Mouse (Mus musculus) embryonic facial prominence, embryonic 14.5 days (tissue): ENCODE measurements around the gene Ifrd1. TPM values are rescaled to one million over a fixed set of nuclear protein-coding genes. Genes with fewer than 3 reads are reported as not detected.

Experiments
- ATAC-seq: fragments of 200-750 bp; cut with Nextera tagmentation; 2 replicates; pipeline ENCODE4 v1.8.0; 2017; ENCODE audit warnings: low read depth, moderate number of reproducible peaks, moderate TSS enrichment
- DNase-seq: peaks from one replicate; pipeline ENCODE4 v3.0.0-alpha.2; 2015; ENCODE audit warnings: low spot score
- H3K27ac ChIP-seq: fragments of 300-500 bp; sonication (generic); replicated peaks from 2 replicates; pipeline ENCODE4 v1.5.1; 2014; ENCODE audit warnings: low read depth, mild to moderate bottlenecking, low read length, moderate library complexity
- H3K27me3 ChIP-seq: fragments of 300-500 bp; sonication (generic); replicated peaks from 2 replicates; pipeline ENCODE4 v1.6.1; 2014; ENCODE audit warnings: low read length; ENCODE audit not compliant: control insufficient read depth, insufficient read depth
- H3K36me3 ChIP-seq: fragments of 300-500 bp; sonication (generic); 2 replicates; pipeline ENCODE4 v1.6.1; 2014; ENCODE audit warnings: low read length, mixed read lengths; ENCODE audit not compliant: control insufficient read depth, insufficient read depth
- H3K4me1 ChIP-seq: fragments of 300-500 bp; sonication (generic); 2 replicates; pipeline ENCODE4 v1.6.1; 2014; ENCODE audit warnings: antibody characterized with exemption, low read length; ENCODE audit not compliant: control insufficient read depth, insufficient read depth
- H3K4me2 ChIP-seq: fragments of 300-500 bp; sonication (generic); 2 replicates; pipeline ENCODE4 v1.6.1; 2014; ENCODE audit warnings: low read depth, mild to moderate bottlenecking, low read length, moderate library complexity, mixed read lengths
- H3K4me3 ChIP-seq: fragments of 300-500 bp; sonication (generic); 2 replicates; pipeline ENCODE4 v1.5.1; 2014; ENCODE audit warnings: low read depth, mild to moderate bottlenecking, low read length
- H3K9ac ChIP-seq: fragments of 300-500 bp; sonication (generic); 2 replicates; pipeline ENCODE4 v1.6.1; 2014; ENCODE audit warnings: low read depth, mild to moderate bottlenecking, low read length, moderate library complexity, mixed read lengths
- H3K9me3 ChIP-seq: fragments of 300-500 bp; sonication (generic); 2 replicates; pipeline ENCODE4 v1.6.1; 2016; ENCODE audit warnings: low read length; ENCODE audit not compliant: control insufficient read depth
- WGBS: fragments of 180-500 bp; shearing (Covaris S2); extraction: QIAGEN DNeasy Blood & Tissue Kit; methylation state at CpG from one replicate; pipeline ENCODE4 v1.1.7; 2014; 5-methylcytosine and 5-hydroxymethylcytosine counted together
- microRNA counts: library from miRNA; unstranded; fragments of <30 nt; microRNA quantifications from one replicate; lab custom pipeline; 2017
- microRNA-seq: library from miRNA; unstranded; fragments of <30 nt; microRNA quantifications from one replicate; pipeline ENCODE4, GENCODE M21; 2016; ENCODE audit warnings: borderline number of aligned reads
- polyA plus RNA-seq: library from polyadenylated mRNA; unstranded; fragments of >200 nt; fragmentation: Nextera tagmentation; extraction: Ambion mirVana; gene quantifications from 2 replicates; pipeline ENCODE4 v1.2.1, GENCODE M21; 2014

Ifrd1 gene
- polyA plus RNA-seq, 1 experiment from 2014 or later, result 127 TPM

DNA sequence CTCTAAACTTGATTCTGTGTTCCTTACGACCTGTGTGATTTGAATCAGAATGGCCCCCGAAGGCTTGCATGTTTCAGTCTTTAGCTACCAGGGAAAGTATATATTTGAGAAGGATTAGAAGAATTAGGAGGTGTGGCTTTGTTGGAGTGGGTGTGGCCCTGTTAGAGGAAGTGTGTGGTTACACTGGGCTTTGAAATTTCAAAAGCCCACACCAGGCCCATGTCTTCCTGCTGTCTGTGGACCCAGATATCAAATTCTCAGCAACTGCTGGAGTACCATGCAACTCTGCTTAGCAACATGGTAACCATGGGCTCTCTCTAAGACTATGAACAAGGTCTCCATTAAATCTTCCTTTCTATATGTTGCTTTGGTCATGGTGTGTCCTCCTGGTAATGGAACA lies 76.7 kb downstream of the Ifrd1 start:
- no peaks in the 10 kb centered on the region for H3K36me3 ChIP-seq
- H3K27ac ChIP-seq, result no peak overlapping the region
- no peak overlapping the region for H3K4me2 ChIP-seq
- DNase-seq (no peak), ATAC-seq (no peak)
- 86% methylated on average over 2 of the region's 2 CpGs for WGBS
- H3K9ac ChIP-seq, result no peak overlapping the region
- H3K9me3 ChIP-seq, result no peaks in the 10 kb centered on the region
- no peaks in the 10 kb centered on the region for H3K27me3 ChIP-seq
- H3K4me3 ChIP-seq, result no peak overlapping the region
- H3K4me1 ChIP-seq, result no peaks in the 10 kb centered on the region

DNA sequence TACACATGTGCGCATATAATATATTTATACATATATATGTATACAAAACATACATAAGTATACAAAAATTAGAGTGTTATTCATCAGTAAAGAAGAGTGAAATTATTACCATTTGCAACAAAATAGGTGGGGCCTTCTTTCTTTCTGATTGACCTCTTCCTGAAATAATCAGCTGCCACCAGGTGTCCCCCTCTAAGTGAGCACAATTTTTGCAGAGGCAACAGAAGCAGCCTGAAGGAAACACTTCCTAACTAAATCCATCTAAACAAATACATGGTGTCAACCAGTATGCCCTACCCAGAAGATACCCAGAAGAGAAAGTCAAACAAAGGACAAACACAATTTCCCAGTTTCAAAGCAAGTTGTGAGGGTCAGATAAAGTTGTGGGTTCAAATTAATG lies 78.6 kb downstream of the Ifrd1 start:
- no peaks in the 10 kb centered on the region for H3K36me3 ChIP-seq
- DNase-seq (no peak), ATAC-seq (no peak)
- no peak overlapping the region for H3K4me2 ChIP-seq
- no peaks in the 10 kb centered on the region for H3K27me3 ChIP-seq
- no peaks in the 10 kb centered on the region for H3K9me3 ChIP-seq
- WGBS, result 94% methylated on average over 1 of the region's 1 CpGs
- no peak overlapping the region for H3K4me3 ChIP-seq
- H3K9ac ChIP-seq, result no peak overlapping the region
- no peak overlapping the region for H3K27ac ChIP-seq
- H3K4me1 ChIP-seq, result no peaks in the 10 kb centered on the region

DNA sequence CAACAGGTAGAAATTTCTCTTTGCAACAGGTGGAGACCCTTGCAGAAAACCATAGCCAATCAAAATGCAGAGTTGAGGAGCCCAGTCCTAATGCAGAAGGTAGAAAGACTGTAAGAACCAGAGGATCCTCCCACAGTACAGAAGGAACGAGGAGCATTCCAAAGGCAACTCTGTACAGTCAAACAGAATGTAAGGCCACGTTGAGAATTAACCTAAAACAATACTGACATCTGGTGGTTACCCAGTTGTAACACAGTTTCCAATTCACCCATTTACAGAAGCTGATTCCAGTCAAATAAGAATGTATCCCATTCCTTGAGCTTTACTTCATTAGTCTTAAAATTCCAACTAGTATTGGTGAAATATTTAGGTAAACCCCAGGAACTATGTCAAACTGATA lies 83.7 kb downstream of the Ifrd1 start:
- Histone ChIP-seq H3K4me1 (no peaks in the 10 kb centered on the region), H3K36me3 (no peaks in the 10 kb centered on the region), H3K27me3 (no peaks in the 10 kb centered on the region), H3K9me3 (no peaks in the 10 kb centered on the region), H3K4me3 (no peak overlapping the region), H3K27ac (no peak overlapping the region), H3K4me2 (no peak overlapping the region), H3K9ac (no peak overlapping the region)
- peak; percentile 71 for DNase-seq
- peak; percentile 57; the same call in 1 of the 2 replicates for ATAC-seq
- WGBS, result 2% methylated on average over 2 of the region's 2 CpGs

DNA sequence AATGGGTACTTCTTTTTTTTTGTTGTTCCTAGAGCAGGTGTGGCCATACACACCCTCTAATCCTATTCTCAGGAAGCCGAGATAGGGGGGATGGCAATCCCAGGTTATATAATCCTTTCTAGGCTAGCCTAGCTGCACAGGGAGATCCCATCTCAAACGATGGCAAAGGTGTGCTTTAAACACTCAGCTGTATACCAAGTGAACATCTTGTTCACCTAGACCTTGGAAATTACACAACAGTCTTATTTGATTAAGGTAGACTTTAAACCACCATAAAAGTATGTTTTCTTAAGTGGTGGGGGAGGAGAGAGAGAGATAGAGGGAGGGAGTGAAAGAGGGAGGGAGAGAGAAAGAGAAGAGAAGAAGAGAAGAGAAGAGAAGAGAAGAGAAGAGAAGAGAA lies 87.5 kb downstream of the Ifrd1 start:
- Histone ChIP-seq H3K9ac (no peak overlapping the region), H3K36me3 (no peaks in the 10 kb centered on the region), H3K4me1 (no peaks in the 10 kb centered on the region), H3K27ac (no peak overlapping the region), H3K27me3 (no peaks in the 10 kb centered on the region), H3K9me3 (no peaks in the 10 kb centered on the region), H3K4me3 (no peak overlapping the region), H3K4me2 (no peak overlapping the region)
- WGBS, result 69% methylated on average over 2 of the region's 2 CpGs
- DNase-seq (no peak), ATAC-seq (no peak)

DNA sequence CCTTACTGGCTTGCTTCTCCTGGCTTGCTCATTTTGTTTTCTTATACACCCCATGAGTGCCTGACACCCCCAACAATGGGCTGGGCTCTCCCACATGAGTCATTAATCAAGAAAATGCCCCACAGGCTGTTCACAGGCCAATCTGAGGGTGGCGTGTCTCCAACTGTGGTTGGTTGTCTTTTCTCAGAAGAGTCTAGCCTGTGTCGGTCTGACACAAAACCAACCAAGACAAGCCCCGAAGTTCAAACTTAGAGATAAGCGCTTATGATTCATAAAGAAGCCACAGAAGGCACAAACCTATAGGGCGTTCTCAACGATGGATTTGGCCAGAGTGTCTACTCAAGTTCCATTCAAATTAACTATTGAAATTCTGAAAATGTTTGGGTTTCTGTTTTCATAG lies 94.1 kb downstream of the Ifrd1 start:
- no peak for ATAC-seq
- no peak for DNase-seq
- no peak overlapping the region for H3K9ac ChIP-seq
- H3K36me3 ChIP-seq, result no peaks in the 10 kb centered on the region
- 89% methylated on average over 6 of the region's 6 CpGs for WGBS
- H3K27me3 ChIP-seq, result no peaks in the 10 kb centered on the region
- no peak overlapping the region for H3K4me3 ChIP-seq
- H3K27ac ChIP-seq, result no peak overlapping the region
- H3K4me1 ChIP-seq, result 0 out of 2 replicates have a peak, but pooled peaks cover 3% of the 10 kb centered on the region
- no peak overlapping the region for H3K4me2 ChIP-seq
- H3K9me3 ChIP-seq, result no peaks in the 10 kb centered on the region

DNA sequence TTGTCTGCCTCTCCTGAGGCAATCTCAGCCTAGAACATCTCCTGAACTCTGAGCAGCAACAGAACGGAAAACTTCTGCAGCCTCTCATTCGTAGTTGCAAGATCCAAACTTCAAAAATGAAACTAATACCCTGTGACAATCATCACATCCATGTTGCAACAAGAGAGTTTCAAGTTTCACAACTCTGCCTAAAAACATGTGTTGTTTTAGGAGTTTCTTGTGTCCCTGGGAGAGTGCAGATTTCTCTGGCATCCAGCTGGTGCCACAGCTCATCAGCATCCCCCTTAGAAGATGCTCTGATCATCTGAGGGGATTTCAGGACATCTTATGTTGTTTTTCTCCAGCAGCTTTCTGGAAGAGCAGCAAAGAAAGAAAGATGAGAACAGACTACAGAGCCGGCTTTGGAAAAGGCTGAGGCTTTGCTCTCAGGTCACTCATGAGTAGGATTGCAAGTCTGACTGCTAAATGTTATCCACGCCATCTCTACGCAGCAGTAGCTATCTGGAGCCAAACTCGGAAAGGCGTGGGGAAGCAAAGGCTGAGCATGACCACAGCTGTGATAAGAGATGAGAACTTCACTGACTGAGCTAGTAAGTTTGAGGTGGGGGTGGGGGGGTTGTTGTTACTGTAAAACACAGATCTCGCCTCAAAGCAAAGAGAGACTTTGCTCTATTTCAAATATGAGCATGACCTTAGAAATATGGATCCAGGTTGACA lies 95.8 kb downstream of the Ifrd1 start:
- Histone ChIP-seq H3K27me3 (no peaks in the 10 kb centered on the region), H3K27ac (no peak overlapping the region; the same call in 1 of the 2 replicates), H3K4me3 (no peak overlapping the region), H3K36me3 (no peaks in the 10 kb centered on the region), H3K9me3 (no peaks in the 10 kb centered on the region), H3K4me2 (no peak overlapping the region), H3K9ac (no peak overlapping the region), H3K4me1 (0 out of 2 replicates have a peak, but pooled peaks cover 3% of the 10 kb centered on the region)
- DNase-seq (peak; percentile 82), ATAC-seq (no peak; the same call in 1 of the 2 replicates)
- 45% methylated on average over 8 of the region's 8 CpGs for WGBS

MicroRNAs within 50 kb of the gene (microRNA counts, 519-probe panel; counts per million panel counts)
- 19.3 counts per million for microRNA mmu-miR-1938 (lab: Ali Mortazavi, UCI)

Small RNA genes lying within 50 kb of the gene (microRNA-seq; reads per million reads assigned to microRNA genes)
- not detected for gene Mir1938

Other genes starting within 250 kb of the Ifrd1 start
- gene Arl4a, start 210.5 kb downstream of the Ifrd1 start, polyA plus RNA-seq, result 88.3 and 91.6 TPM in 2 replicates
- gene Scin, start 114.3 kb downstream of the Ifrd1 start, polyA plus RNA-seq, result 4.7 and 5.8 TPM in 2 replicates
- 4.5 and 4.7 TPM in 2 replicates for gene Lsmem1, start 49.0 kb downstream of the Ifrd1 start, polyA plus RNA-seq
- gene Zfp277, start 197.4 kb upstream of the Ifrd1 start, polyA plus RNA-seq, result 35.7 and 36.6 TPM in 2 replicates
- 8.9 and 9.2 TPM in 2 replicates for gene Dock4, start 197.4 kb upstream of the Ifrd1 start, polyA plus RNA-seq